Mouse (Mus musculus) embryonic fibroblast, embryonic 13.5 days (primary cell): ENCODE results near the gene St7l.

ENCODE experiments used
- CTCF ChIP-seq: IDR thresholded peaks from 2 replicates; pipeline ENCODE4 v1.5.1; 2011; ENCODE audit warnings: mild to moderate bottlenecking, control low read depth, low read length, moderate library complexity, borderline replicate concordance; ENCODE audit not compliant: insufficient read depth
- POLR2A ChIP-seq: IDR thresholded peaks from 2 replicates; pipeline ENCODE4 v1.6.1; 2011; ENCODE audit warnings: low read depth, mild to moderate bottlenecking, control low read depth, low read length, moderate library complexity

- TF ChIP-seq CTCF (no peak), POLR2A (no peak)
These were observed 76.9 kb downstream of the St7l start for GRCm38 (mm10) chr3:104940691-104941090.
